Mouse (Mus musculus): ENCODE data around the gene Rgs7bp.

GRCm38 (mm10) chr13:105031882-105032281 is 22.8 kb downstream of the Rgs7bp start:
- TF ChIP-seq GATA1 (IDR thresholded peaks at IDR 0.05; ENCODE audit: low read depth, low read length) (no peak), MYB (IDR thresholded peaks at IDR 0.05; ENCODE audit: low read depth, low read length) (no peak), KAT2A (conservative IDR thresholded peaks at IDR 0.05; ENCODE audit: low read depth, low read length) (no peak), EP300 (IDR thresholded peaks at IDR 0.05; ENCODE audit: low read depth in 1 of 2, low read length in 2 of 2) (no peak), NRF1 (IDR thresholded peaks at IDR 0.05; ENCODE audit: insufficient read depth, low read depth, low read length, poor library complexity, severe bottlenecking) (no peak), CTCF (IDR thresholded peaks at IDR 0.05 in 2 of 3, conservative IDR thresholded peaks at IDR 0.05 in 1 of 3; ENCODE audit: control insufficient read depth in 1 of 3, insufficient read depth in 1 of 3, low read depth in 2 of 3, low read length in 3 of 3, poor library complexity in 1 of 3, severe bottlenecking in 1 of 3) (no peak), MAX (IDR thresholded peaks at IDR 0.05; ENCODE audit: low read length) (no peak), POLR2A (IDR thresholded peaks at IDR 0.05; ENCODE audit: control insufficient read depth in 1 of 2, insufficient read depth in 1 of 2, low read depth in 1 of 2, low read length in 2 of 2, poor library complexity in 1 of 2) (no peak), ELF1 (IDR thresholded peaks at IDR 0.05; ENCODE audit: low read depth, low read length) (no peak), ZNF384 (IDR thresholded peaks at IDR 0.05; ENCODE audit: low read depth, low read length) (no peak), NELFE (IDR thresholded peaks at IDR 0.05; ENCODE audit: low read depth, low read length) (no peak), CHD2 (IDR thresholded peaks at IDR 0.05; ENCODE audit: low read length) (no peak)

Data from MEL (cell line).